Mouse (Mus musculus): ENCODE results near the gene E130308A19Rik. TPM values are rescaled to one million over a fixed set of nuclear protein-coding genes. Genes with fewer than 3 reads are reported as not detected.

The E130308A19Rik gene
- polyA plus RNA-seq, 1 experiment from 2014 or later: 17.3 TPM

- Histone ChIP-seq H3K36me3 (ENCODE audit: control insufficient read depth, insufficient read depth) (no peaks in the 10 kb centered on the region), H3K4me1 (ENCODE audit: control insufficient read depth, insufficient read depth, low read length) (peaks cover 3% of the 10 kb centered on the region; the same call in 1 of the 2 replicates), H3K9me3 (replicated peaks; ENCODE audit: control insufficient read depth, low read length) (no peaks in the 10 kb centered on the region), H3K4me2 (ENCODE audit: low read depth, low read length) (no peak overlapping the region), H3K4me3 (ENCODE audit: low read length) (no peak overlapping the region), H3K9ac (ENCODE audit: low read length) (no peak overlapping the region), H3K27me3 (ENCODE audit: control insufficient read depth, insufficient read depth, low read length) (no peaks in the 10 kb centered on the region), H3K27ac (ENCODE audit: low read length) (no peak overlapping the region)
- ATAC-seq (replicated peaks; ENCODE audit: extremely low read depth, insufficient read depth, low FRiP score): no peak
- WGBS: 85% methylated on average over 2 of the region's 2 CpGs
Measured at GRCm38 (mm10) chr4:59645610-59646009, 19.6 kb downstream of the E130308A19Rik start.

- H3K4me1 ChIP-seq (ENCODE audit: control insufficient read depth, insufficient read depth, low read length): no peaks in the 10 kb centered on the region; the same call in 1 of the 2 replicates
- 64% methylated on average over 10 of the region's 10 CpGs for WGBS
- H3K4me3 ChIP-seq (ENCODE audit: low read length): no peak overlapping the region
- H3K9me3 ChIP-seq (replicated peaks; ENCODE audit: control insufficient read depth, low read length): no peaks in the 10 kb centered on the region
- no peak overlapping the region for H3K9ac ChIP-seq (ENCODE audit: low read length)
- no peak overlapping the region for H3K4me2 ChIP-seq (ENCODE audit: low read depth, low read length)
- H3K36me3 ChIP-seq (ENCODE audit: control insufficient read depth, insufficient read depth): no peaks in the 10 kb centered on the region
- no peak for ATAC-seq (replicated peaks; ENCODE audit: extremely low read depth, insufficient read depth, low FRiP score)
- H3K27me3 ChIP-seq (ENCODE audit: control insufficient read depth, insufficient read depth, low read length): no peaks in the 10 kb centered on the region
- no peak overlapping the region for H3K27ac ChIP-seq (ENCODE audit: low read length)
Measured at GRCm38 (mm10) chr4:59646020-59646696, 20.1 kb downstream of the E130308A19Rik start.

- Histone ChIP-seq H3K27ac (ENCODE audit: low read length) (no peak overlapping the region), H3K9me3 (replicated peaks; ENCODE audit: control insufficient read depth, low read length) (no peaks in the 10 kb centered on the region), H3K4me1 (ENCODE audit: control insufficient read depth, insufficient read depth, low read length) (peaks cover 5% of the 10 kb centered on the region; the same call in 1 of the 2 replicates), H3K27me3 (ENCODE audit: control insufficient read depth, insufficient read depth, low read length) (no peaks in the 10 kb centered on the region), H3K4me3 (ENCODE audit: low read length) (no peak overlapping the region), H3K36me3 (ENCODE audit: control insufficient read depth, insufficient read depth) (no peaks in the 10 kb centered on the region), H3K4me2 (ENCODE audit: low read depth, low read length) (no peak overlapping the region), H3K9ac (ENCODE audit: low read length) (no peak overlapping the region)
- WGBS: 60% methylated on average over 5 of the region's 5 CpGs
- ATAC-seq (replicated peaks; ENCODE audit: extremely low read depth, insufficient read depth, low FRiP score): no peak
Measured at GRCm38 (mm10) chr4:59649119-59649518, 23.1 kb downstream of the E130308A19Rik start.

GRCm38 (mm10) chr4:59652166-59652681 lies 26.2 kb downstream of the E130308A19Rik start:
- Histone ChIP-seq H3K9ac (ENCODE audit: low read length) (no peak overlapping the region), H3K27ac (ENCODE audit: low read length) (no peak overlapping the region), H3K4me2 (ENCODE audit: low read depth, low read length) (no peak overlapping the region), H3K27me3 (ENCODE audit: control insufficient read depth, insufficient read depth, low read length) (no peaks in the 10 kb centered on the region), H3K4me3 (ENCODE audit: low read length) (no peak overlapping the region), H3K36me3 (ENCODE audit: control insufficient read depth, insufficient read depth) (no peaks in the 10 kb centered on the region), H3K9me3 (replicated peaks; ENCODE audit: control insufficient read depth, low read length) (no peaks in the 10 kb centered on the region), H3K4me1 (ENCODE audit: control insufficient read depth, insufficient read depth, low read length) (peaks cover 5% of the 10 kb centered on the region; the same call in 1 of the 2 replicates)
- ATAC-seq (replicated peaks; ENCODE audit: extremely low read depth, insufficient read depth, low FRiP score): no peak
- 84% methylated on average over 1 of the region's 1 CpGs for WGBS

GRCm38 (mm10) chr4:59656061-59656642 lies 30.1 kb downstream of the E130308A19Rik start:
- no peaks in the 10 kb centered on the region for H3K27me3 ChIP-seq (ENCODE audit: control insufficient read depth, insufficient read depth, low read length)
- no peak overlapping the region for H3K4me2 ChIP-seq (ENCODE audit: low read depth, low read length)
- 72% methylated on average over 5 of the region's 5 CpGs for WGBS
- H3K9me3 ChIP-seq (replicated peaks; ENCODE audit: control insufficient read depth, low read length): no peaks in the 10 kb centered on the region
- H3K4me3 ChIP-seq (ENCODE audit: low read length): no peak overlapping the region
- H3K9ac ChIP-seq (ENCODE audit: low read length): no peak overlapping the region
- H3K4me1 ChIP-seq (ENCODE audit: control insufficient read depth, insufficient read depth, low read length): peaks cover 5% of the 10 kb centered on the region; the same call in 1 of the 2 replicates
- ATAC-seq (replicated peaks; ENCODE audit: extremely low read depth, insufficient read depth, low FRiP score): no peak
- H3K27ac ChIP-seq (ENCODE audit: low read length): no peak overlapping the region
- H3K36me3 ChIP-seq (ENCODE audit: control insufficient read depth, insufficient read depth): no peaks in the 10 kb centered on the region

GRCm38 (mm10) chr4:59662163-59662562 lies 36.2 kb downstream of the E130308A19Rik start:
- Histone ChIP-seq H3K4me1 (ENCODE audit: control insufficient read depth, insufficient read depth, low read length) (peaks cover 7% of the 10 kb centered on the region), H3K27ac (ENCODE audit: low read length) (no peak overlapping the region), H3K9ac (ENCODE audit: low read length) (no peak overlapping the region), H3K4me3 (ENCODE audit: low read length) (no peak overlapping the region), H3K36me3 (ENCODE audit: control insufficient read depth, insufficient read depth) (no peaks in the 10 kb centered on the region), H3K9me3 (replicated peaks; ENCODE audit: control insufficient read depth, low read length) (no peaks in the 10 kb centered on the region), H3K4me2 (ENCODE audit: low read depth, low read length) (no peak overlapping the region), H3K27me3 (ENCODE audit: control insufficient read depth, insufficient read depth, low read length) (no peaks in the 10 kb centered on the region)
- ATAC-seq (replicated peaks; ENCODE audit: extremely low read depth, insufficient read depth, low FRiP score): no peak
- 89% methylated on average over 1 of the region's 1 CpGs for WGBS

- no peaks in the 10 kb centered on the region for H3K27me3 ChIP-seq (ENCODE audit: control insufficient read depth, insufficient read depth, low read length)
- no peaks in the 10 kb centered on the region for H3K36me3 ChIP-seq (ENCODE audit: control insufficient read depth, insufficient read depth)
- peaks cover 15% of the 10 kb centered on the region for H3K4me1 ChIP-seq (ENCODE audit: control insufficient read depth, insufficient read depth, low read length)
- no peak overlapping the region for H3K9ac ChIP-seq (ENCODE audit: low read length)
- no peak for ATAC-seq (replicated peaks; ENCODE audit: extremely low read depth, insufficient read depth, low FRiP score)
- no peak overlapping the region for H3K4me2 ChIP-seq (ENCODE audit: low read depth, low read length)
- no peak overlapping the region for H3K4me3 ChIP-seq (ENCODE audit: low read length)
- no peaks in the 10 kb centered on the region for H3K9me3 ChIP-seq (replicated peaks; ENCODE audit: control insufficient read depth, low read length)
- 87% methylated on average over 6 of the region's 6 CpGs for WGBS
- H3K27ac ChIP-seq (ENCODE audit: low read length): no peak overlapping the region
Measured at GRCm38 (mm10) chr4:59663451-59663850, 37.4 kb downstream of the E130308A19Rik start.

GRCm38 (mm10) chr4:59666550-59667317 lies 40.7 kb downstream of the E130308A19Rik start:
- ATAC-seq (replicated peaks; ENCODE audit: extremely low read depth, insufficient read depth, low FRiP score): no peak
- H3K27ac ChIP-seq (ENCODE audit: low read length): no peak overlapping the region
- no peak overlapping the region for H3K4me2 ChIP-seq (ENCODE audit: low read depth, low read length)
- H3K4me1 ChIP-seq (ENCODE audit: control insufficient read depth, insufficient read depth, low read length): peaks cover 18% of the 10 kb centered on the region
- no peaks in the 10 kb centered on the region for H3K36me3 ChIP-seq (ENCODE audit: control insufficient read depth, insufficient read depth)
- WGBS: 57% methylated on average over 3 of the region's 3 CpGs
- no peaks in the 10 kb centered on the region for H3K27me3 ChIP-seq (ENCODE audit: control insufficient read depth, insufficient read depth, low read length)
- H3K9me3 ChIP-seq (replicated peaks; ENCODE audit: control insufficient read depth, low read length): no peaks in the 10 kb centered on the region
- no peak overlapping the region for H3K9ac ChIP-seq (ENCODE audit: low read length)
- no peak overlapping the region for H3K4me3 ChIP-seq (ENCODE audit: low read length)

GRCm38 (mm10) chr4:59668050-59668449 lies 42.0 kb downstream of the E130308A19Rik start:
- no peak overlapping the region for H3K4me3 ChIP-seq (ENCODE audit: low read length)
- H3K9ac ChIP-seq (ENCODE audit: low read length): no peak overlapping the region
- H3K27ac ChIP-seq (ENCODE audit: low read length): no peak overlapping the region
- H3K27me3 ChIP-seq (ENCODE audit: control insufficient read depth, insufficient read depth, low read length): no peaks in the 10 kb centered on the region
- H3K4me1 ChIP-seq (ENCODE audit: control insufficient read depth, insufficient read depth, low read length): peaks cover 18% of the 10 kb centered on the region
- no peak for ATAC-seq (replicated peaks; ENCODE audit: extremely low read depth, insufficient read depth, low FRiP score)
- 63% methylated on average over 3 of the region's 3 CpGs for WGBS
- no peaks in the 10 kb centered on the region for H3K36me3 ChIP-seq (ENCODE audit: control insufficient read depth, insufficient read depth)
- no peaks in the 10 kb centered on the region for H3K9me3 ChIP-seq (replicated peaks; ENCODE audit: control insufficient read depth, low read length)
- no peak overlapping the region for H3K4me2 ChIP-seq (ENCODE audit: low read depth, low read length)
